Mouse (Mus musculus): ENCODE measurements around the gene Calcoco2. TPM values are rescaled to one million over a fixed set of nuclear protein-coding genes. Genes with fewer than 3 reads are reported as not detected.

Gene Calcoco2
- polyA plus RNA-seq, 1 experiment from 2014 or later = not detected

DNA sequence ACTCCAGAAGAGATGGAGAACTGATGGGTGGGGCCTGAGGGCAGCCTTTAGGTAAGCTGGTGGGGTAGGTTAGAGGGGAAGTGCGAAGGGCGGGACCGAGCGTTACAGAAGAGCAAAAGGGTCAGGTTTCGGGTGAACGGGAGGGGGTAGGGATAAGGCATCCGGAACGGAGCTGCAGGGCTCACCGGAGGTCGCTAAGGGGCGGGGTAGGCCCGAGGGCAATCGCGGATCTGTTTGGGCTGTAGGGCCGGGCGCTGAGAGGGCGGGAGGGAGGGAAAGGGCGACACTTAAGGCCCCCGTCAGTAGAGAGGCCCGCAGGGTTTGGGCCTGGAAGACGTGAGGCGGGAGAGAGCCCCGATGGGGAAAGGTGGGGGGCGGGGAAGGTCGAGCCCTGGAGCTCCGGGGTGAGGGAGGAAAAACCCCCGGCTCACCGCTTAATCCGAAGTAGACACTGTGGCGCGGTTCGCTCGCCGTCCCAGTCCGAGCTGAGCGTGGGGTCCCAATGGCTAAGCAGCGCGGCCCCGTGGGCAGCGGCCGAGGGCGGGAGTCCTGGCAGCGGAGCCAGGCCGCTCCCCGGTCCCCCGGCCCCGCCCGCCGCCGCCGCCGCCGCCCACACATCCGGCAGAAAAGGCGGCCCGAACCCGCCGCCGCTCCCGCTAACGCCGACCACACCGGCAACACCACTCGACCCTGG is 47.1 kb downstream of the Calcoco2 start:
- under 1% methylated on average over 58 of the region's 64 CpGs for WGBS
- peak overlapping the region; percentile 88 for H3K4me2 ChIP-seq
- H3K4me3 ChIP-seq (replicated peaks) = peak overlapping the region; percentile 96
- H3K36me3 ChIP-seq = peaks cover 32% of the 10 kb centered on the region
- H3K4me1 ChIP-seq (replicated peaks) = peaks cover 20% of the 10 kb centered on the region
- H3K27ac ChIP-seq = peak overlapping the region; percentile 88
- H3K9me3 ChIP-seq = no peaks in the 10 kb centered on the region
- no peaks in the 10 kb centered on the region for H3K27me3 ChIP-seq
- H3K9ac ChIP-seq (replicated peaks) = peak overlapping the region; percentile 96
- ATAC-seq (ENCODE audit: insufficient number of reproducible peaks, insufficient read depth, low FRiP score, low TSS enrichment, low read depth) = peak; percentile 20

- peaks cover 92% of the 10 kb centered on the region for H3K36me3 ChIP-seq
- no peak for ATAC-seq (ENCODE audit: insufficient number of reproducible peaks, insufficient read depth, low FRiP score, low TSS enrichment, low read depth)
- no peaks in the 10 kb centered on the region for H3K9me3 ChIP-seq
- no peak overlapping the region for H3K9ac ChIP-seq (replicated peaks)
- H3K4me3 ChIP-seq (replicated peaks) = no peak overlapping the region
- peaks cover 7% of the 10 kb centered on the region for H3K4me1 ChIP-seq (replicated peaks)
- H3K27me3 ChIP-seq = no peaks in the 10 kb centered on the region
- no peak overlapping the region for H3K4me2 ChIP-seq
- 92% methylated on average over 4 of the region's 4 CpGs for WGBS
- H3K27ac ChIP-seq = no peak overlapping the region
Measured at GRCm38 (mm10) chr11:96058309-96058708, 53.5 kb downstream of the Calcoco2 start.

GRCm38 (mm10) chr11:96050854-96051253 is 60.9 kb downstream of the Calcoco2 start:
- no peak overlapping the region for H3K9ac ChIP-seq (replicated peaks)
- peaks cover 95% of the 10 kb centered on the region for H3K36me3 ChIP-seq
- 94% methylated on average over 3 of the region's 3 CpGs for WGBS
- H3K9me3 ChIP-seq = no peaks in the 10 kb centered on the region
- no peaks in the 10 kb centered on the region for H3K27me3 ChIP-seq
- no peak for ATAC-seq (ENCODE audit: insufficient number of reproducible peaks, insufficient read depth, low FRiP score, low TSS enrichment, low read depth)
- H3K4me3 ChIP-seq (replicated peaks) = no peak overlapping the region
- no peak overlapping the region for H3K4me2 ChIP-seq
- H3K27ac ChIP-seq = no peak overlapping the region
- H3K4me1 ChIP-seq (replicated peaks) = no peaks in the 10 kb centered on the region

DNA sequence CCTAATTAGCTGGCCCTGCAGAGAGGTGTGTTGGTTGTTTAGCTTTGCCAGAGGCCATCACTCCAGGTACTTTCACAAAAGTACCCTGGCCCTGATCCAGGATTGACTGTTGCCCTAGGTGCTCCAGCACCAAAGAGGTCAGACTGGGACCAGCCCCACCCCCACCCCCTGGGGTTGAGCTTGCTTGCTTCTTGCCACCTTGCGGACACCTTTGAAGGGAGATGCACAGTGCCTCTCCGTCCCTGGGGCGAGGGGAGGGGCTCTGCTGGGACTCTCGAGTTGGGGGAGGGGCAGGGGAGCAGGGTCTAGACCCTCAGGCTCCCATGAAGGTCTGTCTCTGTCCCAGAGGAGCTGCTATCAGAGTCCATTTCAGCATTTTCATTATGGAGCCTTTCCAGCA is 61.8 kb downstream of the Calcoco2 start:
- no peak overlapping the region for H3K9ac ChIP-seq (replicated peaks)
- H3K4me2 ChIP-seq = no peak overlapping the region
- no peaks in the 10 kb centered on the region for H3K9me3 ChIP-seq
- no peak overlapping the region for H3K27ac ChIP-seq
- WGBS = 66% methylated on average over 4 of the region's 4 CpGs
- no peaks in the 10 kb centered on the region for H3K4me1 ChIP-seq (replicated peaks)
- H3K27me3 ChIP-seq = no peaks in the 10 kb centered on the region
- ATAC-seq (ENCODE audit: insufficient number of reproducible peaks, insufficient read depth, low FRiP score, low TSS enrichment, low read depth) = no peak
- no peak overlapping the region for H3K4me3 ChIP-seq (replicated peaks)
- H3K36me3 ChIP-seq = peaks cover 94% of the 10 kb centered on the region

Other genes with a start within 250 kb of the Calcoco2 start
- not detected in 2 replicates for gene B4galnt2, start 197.1 kb downstream of the Calcoco2 start, polyA plus RNA-seq (2016; fragmentation: Nextera tagmentation; extraction: Ambion mirVana)
- gene Igf2bp1, start 106.0 kb downstream of the Calcoco2 start, polyA plus RNA-seq (2016; fragmentation: Nextera tagmentation; extraction: Ambion mirVana) = 110 and 122 TPM in 2 replicates
- not detected in 2 replicates for gene Gip, start 87.4 kb downstream of the Calcoco2 start, polyA plus RNA-seq (2016; fragmentation: Nextera tagmentation; extraction: Ambion mirVana)
- 89.8 and 103 TPM in 2 replicates for gene Snf8, start 77.1 kb downstream of the Calcoco2 start, polyA plus RNA-seq (2016; fragmentation: Nextera tagmentation; extraction: Ambion mirVana)
- gene Ube2z, start 46.6 kb downstream of the Calcoco2 start, polyA plus RNA-seq (2016; fragmentation: Nextera tagmentation; extraction: Ambion mirVana) = 46.0 and 50.9 TPM in 2 replicates
- gene Atp5g1, start 36.3 kb downstream of the Calcoco2 start, polyA plus RNA-seq (2016; fragmentation: Nextera tagmentation; extraction: Ambion mirVana) = 492 and 507 TPM in 2 replicates
- not detected in 2 replicates for gene Ttll6, start 21.8 kb upstream of the Calcoco2 start, polyA plus RNA-seq (2016; fragmentation: Nextera tagmentation; extraction: Ambion mirVana)
- not detected in 2 replicates for gene Hoxb13, start 82.4 kb upstream of the Calcoco2 start, polyA plus RNA-seq (2016; fragmentation: Nextera tagmentation; extraction: Ambion mirVana)
- gene Hoxb9, start 159.5 kb upstream of the Calcoco2 start, polyA plus RNA-seq (2016; fragmentation: Nextera tagmentation; extraction: Ambion mirVana) = 1.0 and 1.3 TPM in 2 replicates
- 0.24 and 0.40 TPM in 2 replicates for gene Hoxb8, start 169.9 kb upstream of the Calcoco2 start, polyA plus RNA-seq (2016; fragmentation: Nextera tagmentation; extraction: Ambion mirVana)
- gene Hoxb7, start 174.7 kb upstream of the Calcoco2 start, polyA plus RNA-seq (2016; fragmentation: Nextera tagmentation; extraction: Ambion mirVana) = 1.8 and 2.1 TPM in 2 replicates
- gene Hoxb6, start 180.5 kb upstream of the Calcoco2 start, polyA plus RNA-seq (2016; fragmentation: Nextera tagmentation; extraction: Ambion mirVana) = 1.0 and 1.1 TPM in 2 replicates
- 0.83 and 2.1 TPM in 2 replicates for gene Hoxb5, start 191.4 kb upstream of the Calcoco2 start, polyA plus RNA-seq (2016; fragmentation: Nextera tagmentation; extraction: Ambion mirVana)
- gene Hoxb4, start 206.3 kb upstream of the Calcoco2 start, polyA plus RNA-seq (2016; fragmentation: Nextera tagmentation; extraction: Ambion mirVana) = 0.56 and 0.73 TPM in 2 replicates
- 0.55 and 0.68 TPM in 2 replicates for gene Hoxb3, start 211.4 kb upstream of the Calcoco2 start, polyA plus RNA-seq (2016; fragmentation: Nextera tagmentation; extraction: Ambion mirVana)
- 5.1 and 6.0 TPM in 2 replicates for gene Hoxb2, start 238.6 kb upstream of the Calcoco2 start, polyA plus RNA-seq (2016; fragmentation: Nextera tagmentation; extraction: Ambion mirVana)